Mouse (Mus musculus) midbrain, embryonic 15.5 days (tissue): Measurements from ENCODE around the gene Igsf9b. TPM values are rescaled to one million over a fixed set of nuclear protein-coding genes. Genes with fewer than 3 reads are reported as not detected.

Experiments used
- ATAC-seq: fragments of 200-750 bp; cut with Nextera tagmentation; replicated peaks from 2 replicates; pipeline ENCODE4 v1.8.0; 2017; ENCODE audit warnings: moderate TSS enrichment
- H3K27ac ChIP-seq: fragments of 300-500 bp; sonication (generic); 2 replicates; pipeline ENCODE4 v1.5.1; 2015; ENCODE audit warnings: mild to moderate bottlenecking, inconsistent platforms
- H3K27me3 ChIP-seq: fragments of 300-500 bp; sonication (generic); replicated peaks from 2 replicates; pipeline ENCODE4 v1.6.1; 2015; ENCODE audit warnings: inconsistent platforms
- H3K36me3 ChIP-seq: fragments of 300-500 bp; sonication (generic); replicated peaks from 2 replicates; pipeline ENCODE4 v1.6.1; 2015; ENCODE audit warnings: inconsistent platforms
- H3K4me1 ChIP-seq: fragments of 300-500 bp; sonication (generic); 2 replicates; pipeline ENCODE4 v1.6.1; 2015; ENCODE audit warnings: inconsistent platforms
- H3K4me2 ChIP-seq: fragments of 300-500 bp; sonication (generic); 2 replicates; pipeline ENCODE4 v1.6.1; 2015; ENCODE audit warnings: inconsistent platforms, mild to moderate bottlenecking, moderate library complexity
- H3K4me3 ChIP-seq: fragments of 300-500 bp; sonication (generic); 2 replicates; pipeline ENCODE4 v1.5.1; 2015; ENCODE audit warnings: mild to moderate bottlenecking, inconsistent platforms
- H3K9ac ChIP-seq: fragments of 300-500 bp; sonication (generic); 2 replicates; pipeline ENCODE4 v1.6.1; 2015; ENCODE audit warnings: mild to moderate bottlenecking, inconsistent platforms
- H3K9me3 ChIP-seq: fragments of 300-500 bp; sonication (generic); 2 replicates; pipeline ENCODE4 v1.6.1; 2016; ENCODE audit warnings: inconsistent platforms
- WGBS: fragments of 180-500 bp; shearing (Covaris S2); methylation state at CpG from one replicate; pipeline ENCODE4 v1.1.7; 2015; ENCODE audit warnings: mixed read lengths; 5-methylcytosine and 5-hydroxymethylcytosine counted together
- polyA plus RNA-seq: library from polyadenylated mRNA; unstranded; fragments of >200 nt; fragmentation: Nextera tagmentation; extraction: Ambion mirVana; gene quantifications from 2 replicates; pipeline ENCODE4 v1.2.1, GENCODE M21; 2015

The Igsf9b gene
- polyA plus RNA-seq, 1 experiment from 2014 or later: 23.1 TPM

GRCm38 (mm10) chr9:27308561-27308960 is 9.6 kb downstream of the Igsf9b start:
- H3K4me1 ChIP-seq: peaks cover 54% of the 10 kb centered on the region
- no peaks in the 10 kb centered on the region for H3K9me3 ChIP-seq
- peak overlapping the region; percentile 22 for H3K4me2 ChIP-seq
- peak overlapping the region; percentile 81 for H3K27ac ChIP-seq
- peak overlapping the region; percentile 27; the same call in 1 of the 2 replicates for H3K9ac ChIP-seq
- 7% methylated on average over 6 of the region's 6 CpGs for WGBS
- H3K27me3 ChIP-seq: no peaks in the 10 kb centered on the region
- no peak overlapping the region for H3K4me3 ChIP-seq
- H3K36me3 ChIP-seq: no peaks in the 10 kb centered on the region
- peak; percentile 82 for ATAC-seq

GRCm38 (mm10) chr9:27310005-27310404 is 11.0 kb downstream of the Igsf9b start:
- H3K4me2 ChIP-seq: no peak overlapping the region
- ATAC-seq: no peak
- H3K4me3 ChIP-seq: no peak overlapping the region
- H3K4me1 ChIP-seq: peaks cover 47% of the 10 kb centered on the region
- no peaks in the 10 kb centered on the region for H3K36me3 ChIP-seq
- no peaks in the 10 kb centered on the region for H3K9me3 ChIP-seq
- H3K27ac ChIP-seq: no peak overlapping the region
- no peaks in the 10 kb centered on the region for H3K27me3 ChIP-seq
- 69% methylated on average over 4 of the region's 4 CpGs for WGBS
- no peak overlapping the region for H3K9ac ChIP-seq

GRCm38 (mm10) chr9:27313427-27313826 is 14.4 kb downstream of the Igsf9b start:
- no peaks in the 10 kb centered on the region for H3K9me3 ChIP-seq
- no peak overlapping the region for H3K9ac ChIP-seq
- no peak overlapping the region for H3K4me2 ChIP-seq
- WGBS: 94% methylated on average over 5 of the region's 5 CpGs
- H3K27me3 ChIP-seq: no peaks in the 10 kb centered on the region
- no peak overlapping the region for H3K4me3 ChIP-seq
- peaks cover 5% of the 10 kb centered on the region; the same call in 1 of the 2 replicates for H3K36me3 ChIP-seq
- H3K4me1 ChIP-seq: peaks cover 21% of the 10 kb centered on the region
- no peak overlapping the region for H3K27ac ChIP-seq
- no peak for ATAC-seq

- Histone ChIP-seq H3K27me3 (no peaks in the 10 kb centered on the region), H3K4me3 (no peak overlapping the region), H3K9ac (no peak overlapping the region), H3K27ac (no peak overlapping the region), H3K4me2 (no peak overlapping the region), H3K9me3 (no peaks in the 10 kb centered on the region), H3K36me3 (peaks cover 24% of the 10 kb centered on the region; the same call in 1 of the 2 replicates), H3K4me1 (no peaks in the 10 kb centered on the region)
- WGBS: 89% methylated on average over 8 of the region's 8 CpGs
- no peak for ATAC-seq
These were observed 22.3 kb downstream of the Igsf9b start for GRCm38 (mm10) chr9:27321267-27321666.

- peaks cover 22% of the 10 kb centered on the region; the same call in 1 of the 2 replicates for H3K36me3 ChIP-seq
- no peaks in the 10 kb centered on the region for H3K4me1 ChIP-seq
- no peak overlapping the region for H3K9ac ChIP-seq
- H3K9me3 ChIP-seq: no peaks in the 10 kb centered on the region
- no peak for ATAC-seq
- no peak overlapping the region for H3K4me2 ChIP-seq
- WGBS: 76% methylated on average over 7 of the region's 7 CpGs
- no peaks in the 10 kb centered on the region for H3K27me3 ChIP-seq
- no peak overlapping the region for H3K27ac ChIP-seq
- no peak overlapping the region for H3K4me3 ChIP-seq
These were observed 23.3 kb downstream of the Igsf9b start for GRCm38 (mm10) chr9:27322277-27322676.

GRCm38 (mm10) chr9:27323412-27323811 is 24.4 kb downstream of the Igsf9b start:
- H3K4me2 ChIP-seq: no peak overlapping the region
- no peaks in the 10 kb centered on the region for H3K4me1 ChIP-seq
- H3K9ac ChIP-seq: no peak overlapping the region
- WGBS: 86% methylated on average over 3 of the region's 3 CpGs
- H3K4me3 ChIP-seq: no peak overlapping the region
- H3K9me3 ChIP-seq: no peaks in the 10 kb centered on the region
- ATAC-seq: no peak
- H3K36me3 ChIP-seq: peaks cover 19% of the 10 kb centered on the region; the same call in 1 of the 2 replicates
- H3K27me3 ChIP-seq: no peaks in the 10 kb centered on the region
- no peak overlapping the region for H3K27ac ChIP-seq

- Histone ChIP-seq H3K4me1 (no peaks in the 10 kb centered on the region), H3K9ac (no peak overlapping the region), H3K27me3 (no peaks in the 10 kb centered on the region), H3K4me3 (no peak overlapping the region), H3K4me2 (no peak overlapping the region), H3K27ac (no peak overlapping the region), H3K36me3 (peaks cover 30% of the 10 kb centered on the region; the same call in 1 of the 2 replicates), H3K9me3 (no peaks in the 10 kb centered on the region)
- WGBS: 53% methylated on average over 2 of the region's 2 CpGs
- 0 out of 2 replicates have a peak, but pooled peaks have one; percentile 55 for ATAC-seq
These were observed 26.9 kb downstream of the Igsf9b start for GRCm38 (mm10) chr9:27325920-27326319.

GRCm38 (mm10) chr9:27327558-27327957 is 28.6 kb downstream of the Igsf9b start:
- H3K4me3 ChIP-seq: no peak overlapping the region
- H3K4me1 ChIP-seq: no peaks in the 10 kb centered on the region
- ATAC-seq: no peak
- no peaks in the 10 kb centered on the region for H3K27me3 ChIP-seq
- no peaks in the 10 kb centered on the region for H3K9me3 ChIP-seq
- H3K4me2 ChIP-seq: no peak overlapping the region
- no peak overlapping the region for H3K9ac ChIP-seq
- WGBS: 95% methylated on average over 3 of the region's 3 CpGs
- H3K36me3 ChIP-seq: peaks cover 33% of the 10 kb centered on the region; the same call in 1 of the 2 replicates
- no peak overlapping the region for H3K27ac ChIP-seq

GRCm38 (mm10) chr9:27330374-27330773 is 31.4 kb downstream of the Igsf9b start:
- Histone ChIP-seq H3K9ac (no peak overlapping the region), H3K27ac (no peak overlapping the region), H3K36me3 (peaks cover 36% of the 10 kb centered on the region), H3K27me3 (no peaks in the 10 kb centered on the region), H3K4me1 (no peaks in the 10 kb centered on the region), H3K9me3 (no peaks in the 10 kb centered on the region), H3K4me2 (no peak overlapping the region), H3K4me3 (no peak overlapping the region)
- 87% methylated on average over 4 of the region's 4 CpGs for WGBS
- ATAC-seq: no peak

GRCm38 (mm10) chr9:27331538-27331937 is 32.5 kb downstream of the Igsf9b start:
- no peak for ATAC-seq

GRCm38 (mm10) chr9:27334895-27335294 is 35.9 kb downstream of the Igsf9b start:
- 0 out of 2 replicates have a peak, but pooled peaks have one; percentile 27 for ATAC-seq
- Histone ChIP-seq H3K4me2 (no peak overlapping the region), H3K27ac (no peak overlapping the region), H3K4me1 (no peaks in the 10 kb centered on the region), H3K27me3 (no peaks in the 10 kb centered on the region), H3K4me3 (no peak overlapping the region), H3K36me3 (peaks cover 28% of the 10 kb centered on the region), H3K9ac (no peak overlapping the region), H3K9me3 (no peaks in the 10 kb centered on the region)
- 79% methylated on average over 9 of the region's 9 CpGs for WGBS

More at GRCm38 (mm10) chr9:27331538-27331937, 32.5 kb downstream of the Igsf9b start:
- no peaks in the 10 kb centered on the region for H3K9me3 ChIP-seq
- 93% methylated on average over 7 of the region's 7 CpGs for WGBS
- no peak overlapping the region for H3K9ac ChIP-seq
- no peaks in the 10 kb centered on the region for H3K27me3 ChIP-seq
- no peak overlapping the region for H3K4me2 ChIP-seq
- peaks cover 36% of the 10 kb centered on the region for H3K36me3 ChIP-seq
- no peak overlapping the region for H3K27ac ChIP-seq
- H3K4me1 ChIP-seq: no peaks in the 10 kb centered on the region
- H3K4me3 ChIP-seq: no peak overlapping the region

- WGBS: 94% methylated on average over 4 of the region's 4 CpGs
- Histone ChIP-seq H3K4me2 (no peak overlapping the region), H3K9me3 (no peaks in the 10 kb centered on the region), H3K27me3 (no peaks in the 10 kb centered on the region), H3K27ac (no peak overlapping the region), H3K9ac (no peak overlapping the region), H3K36me3 (peaks cover 21% of the 10 kb centered on the region), H3K4me3 (no peak overlapping the region), H3K4me1 (no peaks in the 10 kb centered on the region)
- 0 out of 2 replicates have a peak, but pooled peaks have one; percentile 22 for ATAC-seq
These were observed 38.1 kb downstream of the Igsf9b start for GRCm38 (mm10) chr9:27336962-27337636.

- no peak overlapping the region for H3K9ac ChIP-seq
- peaks cover 11% of the 10 kb centered on the region; the same call in 1 of the 2 replicates for H3K36me3 ChIP-seq
- no peaks in the 10 kb centered on the region for H3K4me1 ChIP-seq
- ATAC-seq: no peak
- H3K27me3 ChIP-seq: no peaks in the 10 kb centered on the region
- H3K4me2 ChIP-seq: no peak overlapping the region
- WGBS: 96% methylated on average over 1 of the region's 1 CpGs
- no peaks in the 10 kb centered on the region for H3K9me3 ChIP-seq
- H3K4me3 ChIP-seq: no peak overlapping the region
- no peak overlapping the region for H3K27ac ChIP-seq
These were observed 40.2 kb downstream of the Igsf9b start for GRCm38 (mm10) chr9:27339168-27339567.
